Mouse (Mus musculus): Measurements from ENCODE around the gene Kansl2. TPM values are rescaled to one million over a fixed set of nuclear protein-coding genes. Genes with fewer than 3 reads are reported as not detected.
A peak's percentile ranks its signal among the peaks of the same experiment; 100 is the strongest.

Gene Kansl2
- polyA plus RNA-seq, 1 experiment from 2014 or later: 90.6 TPM

DNA sequence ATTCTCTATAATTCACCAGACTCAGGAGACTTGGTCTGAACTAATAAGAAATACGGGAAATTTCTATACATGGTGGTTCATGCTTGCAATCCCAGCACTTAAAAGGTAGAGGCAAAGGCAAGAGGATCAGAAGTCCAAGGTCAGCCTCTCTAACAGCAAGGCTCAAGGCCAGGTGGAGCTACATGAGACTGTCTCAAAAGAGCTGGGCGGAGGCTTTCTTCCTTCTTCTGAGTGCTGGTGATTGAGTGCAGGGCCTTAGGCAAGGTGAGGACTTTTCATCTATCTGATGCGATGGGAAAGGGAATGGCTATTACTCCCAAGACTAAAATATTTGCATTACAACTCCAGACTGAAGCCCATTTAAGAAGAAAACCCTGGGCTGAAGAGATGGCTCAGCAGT, 11.1 kb upstream of the Kansl2 start:
- Histone ChIP-seq H3K4me1 (ENCODE audit: control insufficient read depth, insufficient read depth, low read length) (no peaks in the 10 kb centered on the region), H3K27ac (ENCODE audit: low read length) (no peak overlapping the region), H3K4me3 (ENCODE audit: low read depth, low read length) (no peak overlapping the region), H3K9me3 (ENCODE audit: control insufficient read depth, low read depth, low read length) (no peaks in the 10 kb centered on the region), H3K27me3 (ENCODE audit: control insufficient read depth, insufficient read depth, low read length) (no peaks in the 10 kb centered on the region), H3K4me2 (replicated peaks; ENCODE audit: low read depth, low read length) (no peak overlapping the region), H3K36me3 (ENCODE audit: control insufficient read depth, insufficient read depth, low read length) (peaks cover 70% of the 10 kb centered on the region), H3K9ac (replicated peaks; ENCODE audit: low read depth, low read length) (no peak overlapping the region)
- WGBS: 93% methylated on average over 3 of the region's 3 CpGs
- ATAC-seq (ENCODE audit: insufficient number of reproducible peaks, insufficient read depth, low FRiP score, low read depth): no peak

GRCm38 (mm10) chr15:98543341-98543740, 9.3 kb upstream of the Kansl2 start:
- H3K27ac ChIP-seq (ENCODE audit: low read length): no peak overlapping the region
- H3K36me3 ChIP-seq (ENCODE audit: control insufficient read depth, insufficient read depth, low read length): peaks cover 71% of the 10 kb centered on the region
- H3K9ac ChIP-seq (replicated peaks; ENCODE audit: low read depth, low read length): no peak overlapping the region
- no peak for ATAC-seq (ENCODE audit: insufficient number of reproducible peaks, insufficient read depth, low FRiP score, low read depth)
- 90% methylated on average over 4 of the region's 4 CpGs for WGBS
- H3K4me2 ChIP-seq (replicated peaks; ENCODE audit: low read depth, low read length): no peak overlapping the region
- no peak overlapping the region for H3K4me3 ChIP-seq (ENCODE audit: low read depth, low read length)
- no peaks in the 10 kb centered on the region for H3K9me3 ChIP-seq (ENCODE audit: control insufficient read depth, low read depth, low read length)
- H3K4me1 ChIP-seq (ENCODE audit: control insufficient read depth, insufficient read depth, low read length): no peaks in the 10 kb centered on the region
- no peaks in the 10 kb centered on the region for H3K27me3 ChIP-seq (ENCODE audit: control insufficient read depth, insufficient read depth, low read length)

- Histone ChIP-seq H3K4me3 (ENCODE audit: low read depth, low read length) (no peak overlapping the region), H3K4me2 (replicated peaks; ENCODE audit: low read depth, low read length) (no peak overlapping the region), H3K9ac (replicated peaks; ENCODE audit: low read depth, low read length) (no peak overlapping the region), H3K27ac (ENCODE audit: low read length) (no peak overlapping the region), H3K27me3 (ENCODE audit: control insufficient read depth, insufficient read depth, low read length) (no peaks in the 10 kb centered on the region), H3K9me3 (ENCODE audit: control insufficient read depth, low read depth, low read length) (no peaks in the 10 kb centered on the region), H3K36me3 (ENCODE audit: control insufficient read depth, insufficient read depth, low read length) (peaks cover 54% of the 10 kb centered on the region), H3K4me1 (ENCODE audit: control insufficient read depth, insufficient read depth, low read length) (no peaks in the 10 kb centered on the region)
- ATAC-seq (ENCODE audit: insufficient number of reproducible peaks, insufficient read depth, low FRiP score, low read depth): no peak
- 83% methylated on average over 6 of the region's 6 CpGs for WGBS
Observed at GRCm38 (mm10) chr15:98541064-98541463, 7.0 kb upstream of the Kansl2 start.

DNA sequence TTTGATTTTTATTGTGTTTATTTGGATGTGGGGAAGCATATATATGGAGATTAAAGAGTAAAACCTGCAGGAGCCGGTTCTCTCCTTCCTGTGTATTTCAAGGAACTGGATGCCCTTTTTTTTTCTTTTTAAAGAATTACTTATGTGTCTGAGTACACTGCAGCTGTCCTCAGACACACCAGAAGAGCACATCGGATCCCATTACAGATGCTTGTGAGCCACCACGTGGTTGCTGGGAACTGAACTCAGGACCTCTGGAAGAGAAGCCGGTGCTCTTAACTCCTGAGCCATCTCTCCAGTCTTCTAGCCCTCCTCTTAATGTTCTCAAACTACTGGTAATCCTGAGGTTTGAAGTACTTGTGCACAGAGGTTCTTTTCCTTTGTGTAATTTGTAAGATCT, 3.9 kb upstream of the Kansl2 start:
- H3K4me1 ChIP-seq (ENCODE audit: control insufficient read depth, insufficient read depth, low read length): no peaks in the 10 kb centered on the region
- no peaks in the 10 kb centered on the region for H3K27me3 ChIP-seq (ENCODE audit: control insufficient read depth, insufficient read depth, low read length)
- no peaks in the 10 kb centered on the region for H3K9me3 ChIP-seq (ENCODE audit: control insufficient read depth, low read depth, low read length)
- no peak for ATAC-seq (ENCODE audit: insufficient number of reproducible peaks, insufficient read depth, low FRiP score, low read depth)
- no peak overlapping the region for H3K27ac ChIP-seq (ENCODE audit: low read length)
- no peak overlapping the region for H3K4me3 ChIP-seq (ENCODE audit: low read depth, low read length)
- H3K9ac ChIP-seq (replicated peaks; ENCODE audit: low read depth, low read length): no peak overlapping the region
- 69% methylated on average over 4 of the region's 4 CpGs for WGBS
- peaks cover 23% of the 10 kb centered on the region; the same call in 1 of the 2 replicates for H3K36me3 ChIP-seq (ENCODE audit: control insufficient read depth, insufficient read depth, low read length)
- H3K4me2 ChIP-seq (replicated peaks; ENCODE audit: low read depth, low read length): no peak overlapping the region

DNA sequence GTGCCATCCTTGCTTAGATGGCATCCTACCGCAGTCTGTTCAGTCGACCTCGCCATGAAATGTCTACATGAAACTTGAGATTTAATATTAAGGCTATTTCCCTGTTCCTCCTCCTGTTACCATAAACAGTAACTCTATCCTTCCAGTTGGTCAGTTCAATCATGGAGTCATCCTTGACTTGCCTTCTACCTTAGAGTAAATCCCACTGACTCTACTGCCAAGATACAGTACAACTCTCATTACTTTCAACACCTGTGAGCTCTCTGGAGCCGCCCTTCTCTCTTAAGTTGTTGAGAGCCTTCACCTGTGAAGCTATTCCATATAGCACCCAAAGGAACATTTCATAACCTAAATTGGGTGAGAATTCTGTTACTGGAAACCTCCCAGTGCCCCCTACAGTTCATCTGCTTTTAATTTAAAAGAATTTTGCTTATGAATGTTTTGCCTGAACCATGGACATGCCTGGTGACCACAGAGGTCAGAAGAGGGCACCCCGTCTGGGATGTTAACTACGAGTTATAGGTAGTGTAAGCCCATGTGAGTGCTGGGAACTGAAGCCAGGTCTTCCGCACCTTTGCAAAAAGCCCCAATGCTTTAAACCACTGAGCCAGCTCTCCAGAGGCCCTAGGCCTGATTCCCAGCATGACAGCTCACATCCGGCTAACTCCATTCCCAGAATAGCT, 2.9 kb upstream of the Kansl2 start:
- no peaks in the 10 kb centered on the region for H3K27me3 ChIP-seq (ENCODE audit: control insufficient read depth, insufficient read depth, low read length)
- H3K4me2 ChIP-seq (replicated peaks; ENCODE audit: low read depth, low read length): no peak overlapping the region
- 86% methylated on average over 8 of the region's 8 CpGs for WGBS
- ATAC-seq (ENCODE audit: insufficient number of reproducible peaks, insufficient read depth, low FRiP score, low read depth): no peak
- H3K4me3 ChIP-seq (ENCODE audit: low read depth, low read length): no peak overlapping the region
- no peak overlapping the region for H3K9ac ChIP-seq (replicated peaks; ENCODE audit: low read depth, low read length)
- H3K27ac ChIP-seq (ENCODE audit: low read length): no peak overlapping the region
- no peaks in the 10 kb centered on the region for H3K9me3 ChIP-seq (ENCODE audit: control insufficient read depth, low read depth, low read length)
- peaks cover 5% of the 10 kb centered on the region; the same call in 1 of the 2 replicates for H3K4me1 ChIP-seq (ENCODE audit: control insufficient read depth, insufficient read depth, low read length)
- H3K36me3 ChIP-seq (ENCODE audit: control insufficient read depth, insufficient read depth, low read length): peaks cover 15% of the 10 kb centered on the region; the same call in 1 of the 2 replicates

- H3K36me3 ChIP-seq (ENCODE audit: control insufficient read depth, insufficient read depth, low read length): peaks cover 13% of the 10 kb centered on the region
- no peak overlapping the region for H3K4me2 ChIP-seq (replicated peaks; ENCODE audit: low read depth, low read length)
- H3K9me3 ChIP-seq (ENCODE audit: control insufficient read depth, low read depth, low read length): no peaks in the 10 kb centered on the region
- no peak overlapping the region for H3K27ac ChIP-seq (ENCODE audit: low read length)
- ATAC-seq (ENCODE audit: insufficient number of reproducible peaks, insufficient read depth, low FRiP score, low read depth): no peak
- H3K9ac ChIP-seq (replicated peaks; ENCODE audit: low read depth, low read length): no peak overlapping the region
- H3K4me1 ChIP-seq (ENCODE audit: control insufficient read depth, insufficient read depth, low read length): peaks cover 5% of the 10 kb centered on the region; the same call in 1 of the 2 replicates
- H3K4me3 ChIP-seq (ENCODE audit: low read depth, low read length): no peak overlapping the region
- WGBS: 89% methylated on average over 4 of the region's 4 CpGs
- H3K27me3 ChIP-seq (ENCODE audit: control insufficient read depth, insufficient read depth, low read length): no peaks in the 10 kb centered on the region
Observed at GRCm38 (mm10) chr15:98535921-98536320, 1.9 kb upstream of the Kansl2 start.

DNA sequence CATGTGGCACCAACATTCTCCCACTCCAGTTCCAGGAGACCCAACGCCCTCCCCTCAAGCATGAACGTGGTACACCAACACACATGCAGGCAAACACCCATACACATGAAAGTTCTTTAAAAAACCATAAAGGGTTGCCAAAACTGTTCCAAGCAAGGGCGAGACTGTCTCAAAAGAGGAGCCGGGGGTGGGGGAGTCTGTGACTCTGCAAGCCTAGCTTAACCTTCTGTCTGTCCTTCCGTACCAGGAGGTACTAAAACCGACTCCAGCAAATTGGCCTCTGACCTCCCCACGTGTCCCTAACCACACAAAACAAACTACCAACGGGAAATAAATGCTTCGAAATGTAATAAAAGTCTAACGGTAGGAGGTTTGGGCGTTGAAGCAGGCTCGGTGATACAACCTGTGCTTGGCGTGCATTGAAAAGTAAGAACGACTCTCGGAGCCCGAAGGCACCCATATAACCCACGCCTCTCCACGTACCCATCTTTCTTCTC, 981 bp downstream of the Kansl2 start:
- peak overlapping the region; percentile 94 for H3K9ac ChIP-seq (replicated peaks; ENCODE audit: low read depth, low read length)
- H3K4me2 ChIP-seq (replicated peaks; ENCODE audit: low read depth, low read length): peak overlapping the region; percentile 65
- ATAC-seq (ENCODE audit: insufficient number of reproducible peaks, insufficient read depth, low FRiP score, low read depth): no peak
- H3K36me3 ChIP-seq (ENCODE audit: control insufficient read depth, insufficient read depth, low read length): peaks cover 25% of the 10 kb centered on the region
- no peaks in the 10 kb centered on the region for H3K9me3 ChIP-seq (ENCODE audit: control insufficient read depth, low read depth, low read length)
- peaks cover 5% of the 10 kb centered on the region; the same call in 1 of the 2 replicates for H3K4me1 ChIP-seq (ENCODE audit: control insufficient read depth, insufficient read depth, low read length)
- no peaks in the 10 kb centered on the region for H3K27me3 ChIP-seq (ENCODE audit: control insufficient read depth, insufficient read depth, low read length)
- WGBS: under 1% methylated on average over 18 of the region's 18 CpGs
- peak overlapping the region; percentile 84 for H3K4me3 ChIP-seq (ENCODE audit: low read depth, low read length)
- H3K27ac ChIP-seq (ENCODE audit: low read length): peak overlapping the region; percentile 98; the same call in 1 of the 2 replicates

GRCm38 (mm10) chr15:98532281-98532680, 1.8 kb downstream of the Kansl2 start:
- H3K4me2 ChIP-seq (replicated peaks; ENCODE audit: low read depth, low read length): peak overlapping the region; percentile 65
- H3K36me3 ChIP-seq (ENCODE audit: control insufficient read depth, insufficient read depth, low read length): peaks cover 33% of the 10 kb centered on the region
- H3K4me3 ChIP-seq (ENCODE audit: low read depth, low read length): peak overlapping the region; percentile 84
- H3K9me3 ChIP-seq (ENCODE audit: control insufficient read depth, low read depth, low read length): no peaks in the 10 kb centered on the region
- H3K4me1 ChIP-seq (ENCODE audit: control insufficient read depth, insufficient read depth, low read length): peaks cover 5% of the 10 kb centered on the region; the same call in 1 of the 2 replicates
- 19% methylated on average over 5 of the region's 5 CpGs for WGBS
- no peak overlapping the region for H3K27ac ChIP-seq (ENCODE audit: low read length)
- H3K27me3 ChIP-seq (ENCODE audit: control insufficient read depth, insufficient read depth, low read length): no peaks in the 10 kb centered on the region
- no peak for ATAC-seq (ENCODE audit: insufficient number of reproducible peaks, insufficient read depth, low FRiP score, low read depth)
- 0 out of 2 replicates have a peak overlapping the region, but pooled peaks have one; percentile 94 for H3K9ac ChIP-seq (replicated peaks; ENCODE audit: low read depth, low read length)
